Mouse (Mus musculus) left cerebral cortex, postnatal 25 days (tissue): ENCODE results near the gene Evi5l. TPM values are rescaled to one million over a fixed set of nuclear protein-coding genes. Genes with fewer than 3 reads are reported as not detected.

ENCODE experiments used
- DNase-seq, 2 experiments: peaks; one replicate each; pipeline ENCODE4 v3.0.0; 2022; ENCODE audit warnings: low spot score in 2 of 2, mixed read lengths in 1 of 2
- intact Hi-C: fragments of 180-260 bp; cut with DNase I; formaldehyde crosslinking; loops from one replicate; pipeline ENCODE4 v1.15.1; 2025
- total RNA-seq, 2 experiments: library from RNA; stranded (reverse); gene quantifications; 2 replicates each; pipeline ENCODE4 v1.2.3; 2021

Evi5l gene
- total RNA-seq, 2 experiments from 2014 or later, result 106 to 108 TPM

DNA sequence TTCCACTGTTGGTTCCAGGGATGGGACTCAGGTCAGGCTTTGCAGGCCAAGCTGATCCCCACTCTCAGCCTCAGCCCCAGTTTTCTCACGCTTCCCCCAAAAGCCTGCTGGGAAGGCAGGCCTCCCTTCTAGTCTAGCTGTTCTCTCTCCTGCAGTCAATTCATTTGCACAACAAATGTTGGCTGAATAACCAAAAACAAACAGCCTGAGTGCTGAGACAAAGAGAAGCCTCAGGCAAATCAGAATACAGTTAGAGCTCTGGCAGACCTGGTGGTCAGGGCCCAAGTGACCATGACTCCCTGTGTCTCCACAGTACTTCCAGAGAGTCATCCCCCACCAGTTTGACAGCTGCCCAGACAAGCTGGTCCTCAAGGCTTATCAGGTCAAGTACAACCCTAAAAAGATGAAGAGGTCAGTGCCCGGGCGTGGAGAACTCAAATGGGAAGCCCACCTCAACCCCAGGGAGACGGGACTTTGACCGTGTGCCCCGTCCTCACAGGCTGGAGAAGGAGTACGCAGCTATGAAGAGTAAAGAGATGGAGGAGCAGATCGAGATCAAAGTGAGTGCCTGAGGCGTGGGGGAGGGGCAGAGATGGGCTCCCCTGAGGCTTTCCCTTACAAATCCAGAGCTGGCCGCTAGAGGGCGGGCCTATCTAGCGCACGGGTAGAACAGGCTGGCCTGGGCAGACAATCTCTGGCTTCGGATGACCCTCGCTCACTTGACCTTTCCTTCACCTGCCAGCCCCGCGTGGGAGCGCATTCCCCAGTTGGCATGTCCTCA lies 26.6 kb downstream of the Evi5l start:
- intact Hi-C loops, result loop anchor here (1.0 kb wide), 1 partner anchor 45 kb away; the partner anchor contains the start of genes Gm49320 and Map2k7
- peak; percentile 89 to 91 for DNase-seq

DNA sequence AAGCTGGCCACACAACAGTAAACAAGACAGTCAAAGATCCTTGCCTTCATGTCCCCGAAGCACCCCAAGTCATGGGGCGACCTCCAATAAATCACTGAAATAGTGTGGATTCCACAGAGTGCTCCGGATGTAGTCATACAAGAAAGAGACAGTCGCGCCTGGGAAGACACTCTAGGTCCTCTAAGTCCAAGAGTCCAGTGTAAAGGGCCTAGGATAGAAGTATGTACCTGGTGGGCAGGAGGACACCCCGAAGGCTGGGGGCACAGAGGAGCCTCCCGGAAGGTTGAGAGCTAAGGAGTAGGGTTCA lies 27.2 kb downstream of the Evi5l start:
- intact Hi-C loops, result no loop called here
- no peak for DNase-seq

DNA sequence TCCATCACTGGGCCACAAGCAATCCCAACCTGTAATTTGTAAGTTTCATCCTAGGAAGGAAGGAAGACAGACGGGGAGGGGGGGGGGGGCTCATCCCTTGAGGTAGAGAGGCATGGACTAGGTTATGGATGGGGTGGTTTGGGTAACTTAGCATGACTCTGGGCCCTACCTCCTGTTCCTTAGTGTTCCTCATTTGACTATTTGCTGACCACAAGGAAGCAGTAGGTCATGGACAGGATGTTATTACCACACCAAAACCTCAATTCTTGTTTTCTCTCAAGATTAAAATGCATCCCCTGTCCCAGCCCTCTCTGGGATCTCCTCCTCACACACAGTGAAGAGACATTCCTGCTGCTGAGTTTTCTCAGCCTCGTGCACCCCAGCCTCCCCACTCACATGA lies 35.0 kb downstream of the Evi5l start:
- intact Hi-C loops, result no loop called here
- DNase-seq, result no peak

DNA sequence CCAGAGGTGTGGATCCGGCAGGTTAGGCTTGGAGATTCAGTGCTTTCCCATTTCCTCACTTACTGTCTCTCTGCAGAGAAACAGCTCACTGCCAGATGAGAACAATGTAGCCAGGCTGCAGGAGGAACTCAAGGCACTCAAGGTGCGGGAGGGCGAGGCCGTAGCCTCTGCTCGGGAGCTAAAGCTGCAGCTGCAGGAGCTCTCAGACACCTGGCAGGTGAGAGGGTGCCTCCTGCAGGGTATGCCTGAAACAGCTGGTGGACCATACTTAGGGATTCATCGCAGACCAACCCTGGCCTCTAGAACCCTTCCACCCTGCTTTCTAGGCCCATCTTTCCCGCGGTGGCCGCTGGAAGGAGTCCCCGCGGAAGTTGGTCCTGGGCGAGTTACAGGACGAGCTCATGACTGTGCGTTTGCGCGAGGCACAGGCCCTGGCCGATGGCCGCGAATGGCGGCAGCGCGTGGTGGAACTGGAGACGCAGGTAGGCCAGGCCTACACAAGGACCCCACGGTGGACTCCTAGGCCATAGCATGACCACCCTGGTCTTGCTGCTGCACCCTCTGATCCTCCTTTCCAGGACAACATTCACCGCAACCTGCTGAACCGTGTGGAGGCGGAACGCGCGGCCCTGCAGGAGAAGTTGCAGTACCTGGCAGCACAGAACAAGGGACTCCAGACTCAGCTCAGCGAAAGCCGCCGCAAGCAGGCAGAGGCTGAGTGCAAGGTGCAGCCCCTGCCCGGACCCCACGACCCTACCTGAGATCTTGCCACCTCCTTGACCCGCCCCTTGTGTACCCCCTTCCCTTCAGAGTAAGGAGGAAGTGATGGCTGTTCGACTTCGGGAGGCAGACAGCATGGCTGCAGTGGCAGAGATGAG lies 39.1 kb downstream of the Evi5l start:
- no peak for DNase-seq
- intact Hi-C loops, result no loop called here

DNA sequence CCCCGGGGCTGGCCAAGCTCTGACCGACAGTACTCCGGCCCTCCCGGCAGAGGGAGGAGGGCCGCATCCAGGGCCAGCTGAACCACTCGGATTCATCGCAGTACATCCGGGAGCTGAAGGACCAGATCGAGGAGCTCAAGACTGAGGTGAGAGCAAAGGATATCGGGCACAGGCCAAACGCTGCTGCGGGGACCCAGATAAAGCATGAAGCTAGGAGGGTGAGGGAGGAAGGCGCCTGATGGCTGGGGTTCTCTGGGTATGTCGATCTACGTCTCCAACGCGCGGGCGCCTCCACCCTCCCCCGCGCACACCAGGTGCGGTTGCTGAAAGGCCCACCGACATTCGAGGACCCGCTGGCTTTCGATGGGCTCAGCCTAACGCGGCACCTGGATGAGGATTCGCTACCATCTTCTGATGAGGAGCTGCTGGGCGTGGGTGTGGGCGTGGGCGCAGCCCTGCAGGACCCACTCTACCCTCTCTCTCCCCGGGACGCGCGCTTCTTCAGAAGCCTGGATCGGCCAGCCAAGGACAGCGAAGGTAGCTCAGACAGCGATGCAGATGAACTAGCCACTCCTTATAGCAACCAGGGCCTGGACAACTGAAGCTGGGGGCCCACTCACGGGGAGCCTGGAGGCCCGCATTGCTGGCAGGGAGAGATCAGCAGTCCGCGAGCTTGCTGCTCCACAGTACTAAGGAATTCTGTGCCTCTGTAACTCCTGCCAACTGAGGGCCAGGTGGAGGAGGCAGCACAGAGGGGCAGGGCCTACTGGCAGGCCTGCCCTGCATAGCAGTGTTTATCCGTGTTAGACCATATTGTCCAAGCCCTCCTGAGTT lies 40.0 kb downstream of the Evi5l start:
- intact Hi-C loops, result no loop called here
- peak in 1 of 2 experiments; percentile 48 for DNase-seq

DNA sequence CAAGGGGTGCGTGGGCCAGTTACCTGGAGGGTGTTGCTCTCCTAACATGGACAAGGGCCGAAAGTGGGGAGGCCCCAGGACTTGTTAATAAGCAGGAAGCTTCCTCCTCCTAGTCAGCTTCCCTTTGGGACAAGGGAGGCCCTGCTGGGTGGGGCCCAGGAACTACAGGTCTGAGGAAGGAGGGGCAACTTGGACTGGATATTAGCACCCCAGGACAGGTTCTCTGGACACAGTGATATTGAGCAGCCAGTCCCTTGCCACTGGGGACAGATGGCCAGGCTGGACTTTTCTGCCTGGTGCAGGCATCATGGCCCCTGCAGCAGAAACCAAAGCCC lies 40.6 kb downstream of the Evi5l start:
- intact Hi-C loops, result no loop called here
- DNase-seq, result no peak

DNA sequence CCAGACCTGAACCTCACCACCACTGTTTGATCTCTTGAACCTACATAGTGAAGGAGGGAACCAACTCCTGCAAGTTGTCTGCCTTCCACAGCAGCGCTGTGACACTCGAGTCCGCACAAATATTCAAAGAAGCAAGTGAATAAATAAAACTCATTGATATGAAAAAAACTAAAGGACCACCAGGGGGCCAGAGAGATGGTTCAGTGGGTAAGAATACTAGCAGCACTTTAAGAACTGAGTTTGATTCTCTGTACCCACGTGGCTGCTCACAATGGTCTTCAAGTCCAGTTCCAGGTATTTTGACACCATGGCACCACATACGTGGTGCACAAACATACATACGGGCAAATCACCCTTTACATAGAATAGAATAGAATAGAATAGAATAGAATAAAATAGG lies 44.7 kb downstream of the Evi5l start:
- DNase-seq, result no peak
- intact Hi-C loops, result no loop called here

DNA sequence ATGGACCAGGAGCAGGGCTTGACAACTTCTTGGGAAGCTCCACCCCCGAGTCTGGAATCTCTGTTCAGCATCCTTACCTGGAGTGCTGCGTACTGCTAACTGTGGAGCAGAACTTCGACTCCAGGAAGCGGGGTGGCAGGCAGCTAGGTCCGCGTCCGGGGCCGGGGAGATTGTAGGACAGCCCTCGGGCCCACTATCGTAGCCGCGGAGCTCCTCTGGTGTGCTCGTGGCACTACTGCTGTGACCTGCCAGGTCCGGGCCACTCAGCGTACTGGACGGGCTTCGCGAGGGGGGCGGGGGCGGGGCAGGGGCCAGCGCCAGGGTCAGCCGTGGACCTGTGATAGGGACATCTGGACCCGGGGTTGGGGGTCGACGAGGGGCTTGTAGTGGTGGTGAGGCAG lies 46.4 kb downstream of the Evi5l start:
- no peak for DNase-seq
- intact Hi-C loops, result no loop called here

DNA sequence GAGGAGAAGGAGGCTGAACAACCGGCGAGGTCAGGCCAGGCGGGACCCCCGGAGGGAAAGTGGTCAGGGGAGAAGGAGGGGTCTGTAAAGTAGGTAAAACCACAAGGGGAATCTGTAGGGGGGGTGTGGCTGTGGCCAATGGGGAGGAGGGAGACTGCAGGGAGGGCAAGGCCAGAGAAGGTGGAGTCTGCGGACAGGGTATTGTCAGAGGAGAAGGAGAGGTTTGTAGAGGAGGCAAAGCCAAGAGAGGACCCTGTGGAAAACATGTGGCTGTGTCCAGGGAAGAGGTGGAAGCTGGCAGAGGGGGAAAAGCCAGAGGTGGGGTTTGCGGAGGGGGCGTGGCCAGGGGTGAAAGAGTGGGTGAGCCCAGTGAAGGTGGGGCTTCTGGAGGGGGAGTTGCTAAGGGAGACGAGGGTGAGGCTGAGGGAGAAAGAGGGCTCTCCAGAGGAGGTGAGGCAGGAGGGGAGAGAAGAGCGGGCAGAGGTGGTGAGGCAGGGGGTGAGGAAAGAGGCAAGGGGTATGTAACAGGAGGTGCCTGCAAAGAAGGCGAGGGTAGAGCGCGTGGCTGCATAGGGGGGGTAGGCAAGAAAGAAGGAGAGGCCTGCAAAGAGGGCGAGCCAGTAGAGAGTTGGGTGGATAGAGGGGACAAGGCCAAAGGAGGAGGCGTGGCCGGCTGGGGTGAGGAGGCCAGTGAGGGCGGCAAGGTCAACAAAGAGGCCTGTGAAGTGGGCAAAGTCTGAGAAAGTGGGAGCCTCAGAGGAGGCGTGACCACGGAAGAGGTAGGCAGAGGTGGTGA lies 47.0 kb downstream of the Evi5l start:
- intact Hi-C loops, result no loop called here
- DNase-seq, result peak in 1 of 2 experiments; percentile 24

DNA sequence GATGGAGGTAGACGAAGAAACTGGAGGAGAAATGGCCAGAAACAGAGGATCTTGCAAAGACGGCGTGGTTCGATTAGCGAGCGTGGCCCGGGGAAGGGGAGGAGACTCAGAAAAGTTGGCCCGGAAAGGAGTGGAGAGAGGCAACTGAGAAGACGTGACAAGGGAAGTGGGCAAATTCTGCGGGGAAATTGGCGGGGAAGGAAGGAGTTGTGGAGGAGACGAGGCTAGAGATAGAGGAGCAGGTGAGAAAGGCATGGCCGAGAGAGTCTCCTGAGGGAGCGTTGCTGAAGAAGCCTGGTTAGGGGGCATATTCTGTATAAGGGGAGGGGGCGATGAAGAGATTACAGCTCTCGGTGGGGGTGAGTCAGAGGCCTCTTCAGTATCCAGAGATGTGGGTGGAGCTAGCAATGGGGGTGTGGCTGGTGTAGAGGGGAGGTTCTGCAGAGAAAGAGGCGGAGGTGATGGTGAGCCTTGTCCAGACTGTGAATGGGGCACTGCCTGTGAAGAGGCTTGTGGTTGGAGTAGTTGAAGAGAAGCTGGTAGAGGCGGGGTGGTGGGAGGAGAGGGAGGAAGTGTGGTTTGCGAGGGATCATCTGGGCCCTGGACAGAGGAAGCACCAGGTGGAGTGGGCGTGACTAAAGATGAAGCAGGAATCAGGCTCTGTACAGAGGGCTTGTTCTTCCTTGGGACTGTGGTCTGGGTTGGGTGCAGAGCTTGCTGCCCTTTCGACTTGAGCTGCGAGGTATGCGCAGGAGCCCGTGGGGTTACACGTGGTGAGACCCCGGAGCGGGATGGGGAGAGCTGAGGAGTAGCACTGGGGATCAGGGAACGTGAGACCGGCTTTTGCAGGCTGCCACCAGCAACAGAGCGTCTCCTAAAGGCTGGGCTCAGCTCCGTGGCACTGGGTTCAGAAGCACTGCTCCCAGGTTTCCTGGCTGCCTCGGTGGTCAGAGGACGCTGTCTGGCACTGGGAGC lies 47.9 kb downstream of the Evi5l start:
- peak in 1 of 2 experiments; percentile 31 for DNase-seq
- intact Hi-C loops, result no loop called here

DNA sequence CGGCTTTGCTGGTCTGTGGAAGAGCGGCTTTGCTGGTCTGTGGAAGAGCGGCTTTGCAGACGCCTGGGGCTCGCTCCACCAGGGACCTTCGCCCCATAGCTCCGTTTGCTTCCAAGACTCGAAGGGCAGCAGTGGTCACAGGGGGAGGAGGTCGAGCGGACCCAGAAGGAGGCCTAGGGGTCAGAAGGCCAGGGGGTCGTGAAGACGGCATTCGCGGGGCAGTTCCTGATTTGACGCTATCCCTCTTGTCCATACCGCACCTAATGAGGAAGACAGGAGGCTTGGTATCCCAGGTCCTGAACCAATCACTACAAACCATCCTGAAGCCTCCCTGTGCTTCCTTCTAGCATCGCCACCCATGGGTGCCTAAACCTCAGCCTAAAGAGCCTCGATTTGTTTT lies 49.9 kb downstream of the Evi5l start:
- DNase-seq, result no peak
- intact Hi-C loops, result loop anchor here (2.0 to 5.0 kb wide), 2 partner anchors 23 to 41 kb away; partner anchors contain the start of genes Ctxn1, Gm49320 and Map2k7

DNA sequence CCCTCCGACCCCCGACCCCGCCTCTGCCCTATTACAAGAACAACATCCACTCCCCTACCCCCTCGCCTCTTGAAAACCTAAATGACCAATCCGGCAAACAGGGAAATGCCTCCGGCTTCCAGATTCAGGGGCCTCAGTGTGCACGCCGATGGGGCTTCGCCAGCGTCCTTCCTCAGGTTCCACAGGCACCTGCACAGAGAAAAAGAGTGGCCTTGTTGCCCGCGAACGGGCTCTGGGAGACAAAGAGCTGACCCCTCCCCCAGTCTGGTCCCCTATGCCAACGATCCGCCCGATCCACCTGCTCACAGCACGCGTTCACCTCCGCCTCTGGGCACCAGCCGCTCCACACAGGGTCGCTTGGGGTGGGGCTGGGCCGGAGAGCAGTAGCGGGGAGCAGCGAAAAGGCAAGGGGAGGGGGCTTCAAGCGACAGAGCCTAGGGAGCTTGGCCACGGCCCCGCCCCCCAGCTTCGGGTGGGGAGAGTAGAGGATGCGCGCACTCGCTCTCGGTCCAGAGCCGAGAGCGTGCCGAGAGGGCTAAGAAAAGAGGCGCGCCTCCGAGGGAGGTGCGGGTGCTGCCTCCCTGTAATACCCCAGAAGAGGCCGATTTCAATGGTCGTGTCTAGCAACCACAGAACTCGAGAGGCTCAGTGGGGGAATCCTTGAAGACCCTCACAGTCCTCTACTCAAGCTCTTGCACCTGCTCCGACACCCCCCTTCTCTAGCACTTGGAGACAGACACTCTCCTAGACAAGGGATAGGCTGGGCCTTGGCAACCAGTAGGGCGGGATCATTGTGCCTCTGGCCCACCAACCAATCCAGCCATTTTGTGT lies 50.6 kb downstream of the Evi5l start, which contains the start of gene Prr36:
Prr36 (minus strand) TSS at position 669 of the 831 bp plus-strand sequence.
- intact Hi-C loops, result loop anchor here (2.0 to 5.0 kb wide), 2 partner anchors 22 to 40 kb away; partner anchors contain the start of genes Ctxn1, Gm49320 and Map2k7
- peak; percentile 70 to 71 for DNase-seq

DNA sequence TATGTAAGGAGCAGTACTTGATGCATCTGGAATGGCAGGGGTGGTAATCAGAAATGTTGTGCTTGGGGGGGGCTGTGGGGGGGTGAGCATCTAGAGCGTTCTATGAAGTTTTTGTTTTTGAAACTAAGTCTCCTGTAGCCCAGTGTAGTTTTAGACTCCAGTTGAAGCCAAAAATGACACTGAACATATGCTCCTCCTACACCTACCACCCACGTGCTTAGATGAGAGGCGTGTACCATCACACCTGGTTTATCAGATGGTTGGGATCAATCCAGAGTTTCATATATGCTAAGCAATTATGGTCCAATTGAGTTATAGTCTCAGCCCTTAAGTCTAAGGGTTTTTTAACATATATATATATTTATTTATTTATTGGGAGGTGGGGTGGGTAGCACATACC lies 53.2 kb downstream of the Evi5l start:
- intact Hi-C loops, result loop anchor here (5.0 kb wide), 1 partner anchor 38 kb away; the partner anchor contains the start of gene Ctxn1
- peak in 1 of 2 experiments; percentile 66 for DNase-seq

DNA sequence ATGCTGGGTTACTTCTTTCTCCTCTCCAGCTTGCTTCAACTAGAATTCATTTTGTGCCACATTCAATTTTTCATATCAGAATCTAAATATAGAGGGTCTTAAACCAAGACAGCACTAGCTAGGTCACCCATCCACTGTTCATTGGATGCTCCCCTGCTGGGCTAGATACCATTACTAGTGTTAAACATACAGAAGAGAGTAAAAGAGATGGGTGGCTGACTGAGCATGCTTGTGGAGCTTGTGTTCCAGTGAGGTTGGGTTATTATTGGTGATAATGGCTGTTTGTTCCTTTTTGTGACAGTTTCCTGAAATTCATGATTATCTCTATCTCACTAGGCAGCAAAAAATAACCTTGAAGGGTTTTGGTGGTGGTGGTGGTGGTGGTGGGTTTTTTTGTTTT lies 55.7 kb downstream of the Evi5l start:
- intact Hi-C loops, result no loop called here
- no peak for DNase-seq

DNA sequence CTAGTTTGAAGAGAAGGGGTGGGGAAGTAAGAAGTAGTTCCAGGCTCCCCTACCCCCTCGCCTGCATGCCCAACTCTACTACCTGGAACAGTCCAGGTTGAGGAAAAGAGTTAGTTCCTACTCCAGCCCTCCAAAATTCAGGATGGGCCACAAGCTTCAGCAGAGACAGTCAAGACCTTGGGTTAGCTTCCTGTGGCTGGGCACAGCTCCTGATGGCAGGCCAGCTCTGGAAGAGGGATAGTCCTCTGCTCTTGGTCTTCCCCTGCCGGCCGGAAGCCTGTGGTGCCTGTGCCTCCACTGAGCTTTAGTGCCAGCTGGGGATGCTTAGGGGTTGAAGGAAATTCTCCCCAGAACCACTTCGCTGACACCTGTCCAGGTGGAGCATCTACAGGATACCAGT lies 60.0 kb downstream of the Evi5l start:
- no peak for DNase-seq
- intact Hi-C loops, result no loop called here

DNA sequence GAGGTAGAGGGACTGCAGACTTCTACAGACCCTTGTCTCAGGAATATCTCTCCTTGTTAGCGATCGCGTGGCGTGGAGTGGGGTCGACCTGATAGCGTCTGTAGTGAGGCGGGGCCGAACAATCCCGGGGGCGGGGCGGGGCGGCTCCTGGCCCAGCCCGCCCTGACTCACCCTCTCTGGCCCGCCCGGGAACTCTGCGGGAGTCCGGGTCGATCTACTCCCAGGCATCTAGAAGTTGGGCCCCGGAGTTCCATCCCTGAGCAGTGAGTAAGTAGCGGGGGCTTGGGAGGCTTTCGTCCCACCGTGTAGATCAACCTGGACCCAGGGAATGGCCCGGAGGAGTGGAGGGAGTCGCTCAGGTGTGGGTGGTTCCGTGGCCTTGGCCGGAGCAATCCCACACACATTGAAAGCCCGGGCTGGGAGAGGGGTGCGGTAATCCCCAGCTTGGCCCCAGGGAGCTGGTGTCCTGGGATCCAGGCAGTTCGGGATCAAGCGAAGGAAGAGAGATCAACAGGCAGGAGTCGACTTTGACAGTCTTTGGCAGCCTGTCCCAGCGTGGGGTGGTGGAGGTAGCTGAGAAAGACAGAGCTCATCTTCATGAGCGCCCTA lies 60.5 kb downstream of the Evi5l start, which contains the start of gene Lrrc8e:
Lrrc8e (plus strand) TSS at position 89 of the 609 bp plus-strand sequence.
- intact Hi-C loops, result no loop called here
- DNase-seq, result no peak

DNA sequence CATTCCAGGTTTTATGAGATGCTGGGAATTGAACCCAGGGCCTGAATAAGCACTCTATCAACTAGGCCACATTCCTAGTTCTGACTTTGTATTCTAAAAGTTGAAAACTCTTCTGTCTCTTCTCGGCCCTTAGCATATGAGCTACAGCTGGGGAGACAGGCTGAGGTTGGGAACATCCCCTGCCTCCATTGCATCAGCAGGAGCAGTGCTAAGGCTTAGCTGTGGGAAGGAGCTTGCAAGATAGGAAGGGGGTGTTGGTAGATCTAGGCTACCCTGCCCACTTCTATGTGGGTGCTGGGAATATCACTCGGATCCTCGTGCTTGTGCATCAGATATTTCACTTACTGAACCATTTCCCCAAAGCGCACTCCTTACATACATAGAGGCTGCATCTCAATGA lies 61.6 kb downstream of the Evi5l start:
- DNase-seq, result no peak
- intact Hi-C loops, result no loop called here
